Mouse (Mus musculus): ENCODE data around the gene Zc3h7b.

Gene Zc3h7b

GRCm38 (mm10) chr15:81818404-81818803, 73.5 kb downstream of the Zc3h7b start:
- no peak for DNase-seq (ENCODE audit: low spot score)

GRCm38 (mm10) chr15:81822631-81823030, 77.8 kb downstream of the Zc3h7b start:
- no peak for DNase-seq (ENCODE audit: low spot score)

- DNase-seq (ENCODE audit: low spot score), result no peak
Observed at GRCm38 (mm10) chr15:81824832-81825231, 80.0 kb downstream of the Zc3h7b start.

- no peak for DNase-seq (ENCODE audit: low spot score)
Observed at GRCm38 (mm10) chr15:81828426-81829207, 83.8 kb downstream of the Zc3h7b start.

GRCm38 (mm10) chr15:81829208-81829580, 84.3 kb downstream of the Zc3h7b start:
- DNase-seq (ENCODE audit: low spot score), result no peak

- DNase-seq (ENCODE audit: low spot score), result no peak
Observed at GRCm38 (mm10) chr15:81830530-81830929, 85.7 kb downstream of the Zc3h7b start.

- peak; percentile 97 for DNase-seq (ENCODE audit: low spot score)
Observed at GRCm38 (mm10) chr15:81831136-81831825, 86.4 kb downstream of the Zc3h7b start.

- no peak for DNase-seq (ENCODE audit: low spot score)
Observed at GRCm38 (mm10) chr15:81832219-81832618, 87.4 kb downstream of the Zc3h7b start.

- DNase-seq (ENCODE audit: low spot score), result no peak
Observed at GRCm38 (mm10) chr15:81833481-81833880, 88.6 kb downstream of the Zc3h7b start.

- no peak for DNase-seq (ENCODE audit: low spot score)
Observed at GRCm38 (mm10) chr15:81834171-81834841, 89.4 kb downstream of the Zc3h7b start.

- DNase-seq (ENCODE audit: low spot score), result no peak
Observed at GRCm38 (mm10) chr15:81835007-81835880, 90.4 kb downstream of the Zc3h7b start.

GRCm38 (mm10) chr15:81836124-81836821, 91.4 kb downstream of the Zc3h7b start:
- peak; percentile 83 for DNase-seq (ENCODE audit: low spot score)

GRCm38 (mm10) chr15:81836966-81837920, 92.4 kb downstream of the Zc3h7b start:
- DNase-seq (ENCODE audit: low spot score), result no peak

GRCm38 (mm10) chr15:81838554-81839235, 93.8 kb downstream of the Zc3h7b start:
- DNase-seq (ENCODE audit: low spot score), result no peak

- no peak for DNase-seq (ENCODE audit: low spot score)
Observed at GRCm38 (mm10) chr15:81839634-81840033, 94.8 kb downstream of the Zc3h7b start.

GRCm38 (mm10) chr15:81840306-81840705, 95.4 kb downstream of the Zc3h7b start:
- DNase-seq (ENCODE audit: low spot score), result no peak

GRCm38 (mm10) chr15:81842275-81842674, 97.4 kb downstream of the Zc3h7b start:
- no peak for DNase-seq (ENCODE audit: low spot score)

GRCm38 (mm10) chr15:81845033-81845625, 100.3 kb downstream of the Zc3h7b start:
- DNase-seq (ENCODE audit: low spot score), result no peak

GRCm38 (mm10) chr15:81845724-81846123, 100.9 kb downstream of the Zc3h7b start:
- DNase-seq (ENCODE audit: low spot score), result no peak
